Mouse (Mus musculus) kidney, adult 2 months (tissue): Measurements from ENCODE around the gene Mogat2.

Experiments
- CTCF ChIP-seq: fragments of 200-500 bp; conservative IDR thresholded peaks from 2 replicates; pipeline ENCODE4 v1.5.1; 2011; ENCODE audit warnings: low read depth, mild to moderate bottlenecking, control low read depth, low read length, moderate library complexity, mixed read lengths; ENCODE audit not compliant: insufficient read depth, insufficient read length
- POLR2A ChIP-seq: fragments of 200-500 bp; IDR thresholded peaks from one replicate; pipeline ENCODE4 v1.6.1; 2011; ENCODE audit warnings: low read depth, low read length, control low read depth

GRCm38 (mm10) chr7:99188630-99189029, 49.8 kb downstream of the Mogat2 start:
- TF ChIP-seq POLR2A (no peak), CTCF (no peak)
